Mouse (Mus musculus): ENCODE results near the gene Dock3. TPM values are rescaled to one million over a fixed set of nuclear protein-coding genes. Genes with fewer than 3 reads are reported as not detected.

Gene Dock3
- polyA plus RNA-seq, 1 experiment from 2014 or later = 16.3 TPM

- peaks cover 26% of the 10 kb centered on the region for H3K36me3 ChIP-seq (ENCODE audit: control insufficient read depth, insufficient read depth, low read length)
- H3K4me1 ChIP-seq (ENCODE audit: control insufficient read depth, insufficient read depth, low read length) = peaks cover 33% of the 10 kb centered on the region
- peak within 1 kb of the TSS; percentile 89 for H3K4me3 ChIP-seq (ENCODE audit: low read depth, low read length)
- peak; percentile 100 for ATAC-seq
- no peaks in the 10 kb centered on the region for H3K9me3 ChIP-seq (replicated peaks; ENCODE audit: control insufficient read depth, low read length, poor library complexity, severe bottlenecking)
- under 1% methylated on average over 59 of the region's 59 CpGs for WGBS
- H3K9ac ChIP-seq (ENCODE audit: low read depth, low read length) = peak within 1 kb of the TSS; percentile 95
- H3K27ac ChIP-seq (ENCODE audit: low read length) = peak within 1 kb of the TSS; percentile 93
- peak within 1 kb of the TSS; percentile 85 for H3K4me2 ChIP-seq (ENCODE audit: low read length)
- no peaks in the 10 kb centered on the region for H3K27me3 ChIP-seq (ENCODE audit: control insufficient read depth, insufficient read depth, low read depth, low read length)
These were observed 339.7 kb downstream of the Dock3 start, which contains the start of gene Manf for GRCm38 (mm10) chr9:106891829-106892551. Manf (minus strand) TSS chr9:106891979.

- H3K27me3 ChIP-seq (ENCODE audit: control insufficient read depth, insufficient read depth, low read depth, low read length) = no peaks in the 10 kb centered on the region
- peak overlapping the region; percentile 95 for H3K9ac ChIP-seq (ENCODE audit: low read depth, low read length)
- H3K36me3 ChIP-seq (ENCODE audit: control insufficient read depth, insufficient read depth, low read length) = peaks cover 24% of the 10 kb centered on the region
- H3K4me1 ChIP-seq (ENCODE audit: control insufficient read depth, insufficient read depth, low read length) = peaks cover 33% of the 10 kb centered on the region
- no peak for ATAC-seq
- H3K27ac ChIP-seq (ENCODE audit: low read length) = peak overlapping the region; percentile 89
- peak overlapping the region; percentile 77 for H3K4me2 ChIP-seq (ENCODE audit: low read length)
- H3K9me3 ChIP-seq (replicated peaks; ENCODE audit: control insufficient read depth, low read length, poor library complexity, severe bottlenecking) = no peaks in the 10 kb centered on the region
- peak overlapping the region; percentile 89 for H3K4me3 ChIP-seq (ENCODE audit: low read depth, low read length)
- WGBS = under 1% methylated on average over 17 of the region's 17 CpGs
These were observed 340.4 kb downstream of the Dock3 start for GRCm38 (mm10) chr9:106891341-106891741.

GRCm38 (mm10) chr9:106890496-106891240 lies 341.0 kb downstream of the Dock3 start:
- no peaks in the 10 kb centered on the region for H3K9me3 ChIP-seq (replicated peaks; ENCODE audit: control insufficient read depth, low read length, poor library complexity, severe bottlenecking)
- peak overlapping the region; percentile 77 for H3K4me2 ChIP-seq (ENCODE audit: low read length)
- no peak overlapping the region for H3K27ac ChIP-seq (ENCODE audit: low read length)
- WGBS = 72% methylated on average over 8 of the region's 8 CpGs
- peaks cover 23% of the 10 kb centered on the region for H3K36me3 ChIP-seq (ENCODE audit: control insufficient read depth, insufficient read depth, low read length)
- H3K4me3 ChIP-seq (ENCODE audit: low read depth, low read length) = peak overlapping the region; percentile 89
- no peaks in the 10 kb centered on the region for H3K27me3 ChIP-seq (ENCODE audit: control insufficient read depth, insufficient read depth, low read depth, low read length)
- peak overlapping the region; percentile 95 for H3K9ac ChIP-seq (ENCODE audit: low read depth, low read length)
- H3K4me1 ChIP-seq (ENCODE audit: control insufficient read depth, insufficient read depth, low read length) = peaks cover 34% of the 10 kb centered on the region
- ATAC-seq = no peak

- Histone ChIP-seq H3K9me3 (replicated peaks; ENCODE audit: control insufficient read depth, low read length, poor library complexity, severe bottlenecking) (no peaks in the 10 kb centered on the region), H3K4me3 (ENCODE audit: low read depth, low read length) (no peak overlapping the region), H3K27ac (ENCODE audit: low read length) (no peak overlapping the region), H3K4me1 (ENCODE audit: control insufficient read depth, insufficient read depth, low read length) (peaks cover 47% of the 10 kb centered on the region), H3K27me3 (ENCODE audit: control insufficient read depth, insufficient read depth, low read depth, low read length) (no peaks in the 10 kb centered on the region), H3K36me3 (ENCODE audit: control insufficient read depth, insufficient read depth, low read length) (peaks cover 20% of the 10 kb centered on the region), H3K9ac (ENCODE audit: low read depth, low read length) (no peak overlapping the region), H3K4me2 (ENCODE audit: low read length) (no peak overlapping the region)
- 87% methylated on average over 9 of the region's 9 CpGs for WGBS
- no peak for ATAC-seq
These were observed 342.4 kb downstream of the Dock3 start for GRCm38 (mm10) chr9:106889321-106889720.

GRCm38 (mm10) chr9:106888346-106888745 lies 343.4 kb downstream of the Dock3 start:
- WGBS = 92% methylated on average over 3 of the region's 3 CpGs
- ATAC-seq = no peak
- Histone ChIP-seq H3K4me3 (ENCODE audit: low read depth, low read length) (no peak overlapping the region), H3K4me2 (ENCODE audit: low read length) (no peak overlapping the region), H3K27me3 (ENCODE audit: control insufficient read depth, insufficient read depth, low read depth, low read length) (no peaks in the 10 kb centered on the region), H3K9me3 (replicated peaks; ENCODE audit: control insufficient read depth, low read length, poor library complexity, severe bottlenecking) (no peaks in the 10 kb centered on the region), H3K36me3 (ENCODE audit: control insufficient read depth, insufficient read depth, low read length) (peaks cover 21% of the 10 kb centered on the region), H3K27ac (ENCODE audit: low read length) (no peak overlapping the region), H3K9ac (ENCODE audit: low read depth, low read length) (no peak overlapping the region), H3K4me1 (ENCODE audit: control insufficient read depth, insufficient read depth, low read length) (peaks cover 54% of the 10 kb centered on the region)

- Histone ChIP-seq H3K36me3 (ENCODE audit: control insufficient read depth, insufficient read depth, low read length) (peaks cover 26% of the 10 kb centered on the region), H3K9ac (ENCODE audit: low read depth, low read length) (peak within 1 kb of the TSS; percentile 96), H3K9me3 (replicated peaks; ENCODE audit: control insufficient read depth, low read length, poor library complexity, severe bottlenecking) (no peaks in the 10 kb centered on the region), H3K27me3 (ENCODE audit: control insufficient read depth, insufficient read depth, low read depth, low read length) (no peaks in the 10 kb centered on the region), H3K4me1 (ENCODE audit: control insufficient read depth, insufficient read depth, low read length) (peaks cover 63% of the 10 kb centered on the region), H3K27ac (ENCODE audit: low read length) (peak within 1 kb of the TSS; percentile 93), H3K4me2 (ENCODE audit: low read length) (peak within 1 kb of the TSS; percentile 99), H3K4me3 (ENCODE audit: low read depth, low read length) (peak within 1 kb of the TSS; percentile 92)
- WGBS = 3% methylated on average over 76 of the region's 101 CpGs
- ATAC-seq = peak; percentile 59
These were observed 344.6 kb downstream of the Dock3 start, which contains the start of gene Rbm15b for GRCm38 (mm10) chr9:106886828-106887702. Rbm15b (minus strand) TSS chr9:106887428.

GRCm38 (mm10) chr9:106885901-106886731 lies 345.6 kb downstream of the Dock3 start:
- no peaks in the 10 kb centered on the region for H3K27me3 ChIP-seq (ENCODE audit: control insufficient read depth, insufficient read depth, low read depth, low read length)
- peaks cover 33% of the 10 kb centered on the region for H3K36me3 ChIP-seq (ENCODE audit: control insufficient read depth, insufficient read depth, low read length)
- peak overlapping the region; percentile 93 for H3K27ac ChIP-seq (ENCODE audit: low read length)
- peak overlapping the region; percentile 96 for H3K9ac ChIP-seq (ENCODE audit: low read depth, low read length)
- H3K4me3 ChIP-seq (ENCODE audit: low read depth, low read length) = peak overlapping the region; percentile 92
- peaks cover 70% of the 10 kb centered on the region for H3K4me1 ChIP-seq (ENCODE audit: control insufficient read depth, insufficient read depth, low read length)
- under 1% methylated on average over 82 of the region's 107 CpGs for WGBS
- H3K4me2 ChIP-seq (ENCODE audit: low read length) = peak overlapping the region; percentile 99
- peak; percentile 2; the same call in 1 of the 2 replicates for ATAC-seq
- no peaks in the 10 kb centered on the region for H3K9me3 ChIP-seq (replicated peaks; ENCODE audit: control insufficient read depth, low read length, poor library complexity, severe bottlenecking)

Measured in midbrain, embryonic 16.5 days (tissue).